In genomic region chr9:44599616-44600015, GRCm38 (mm10) we compare ENCODE assay signal across 9 mouse cellular contexts. TPM values are rescaled to one million over a fixed set of nuclear protein-coding genes. Genes with fewer than 3 reads are reported as not detected.
DNase-seq lines count a peak whose midpoint lies in the region; ATAC-seq and TF ChIP-seq lines count a peak whose summit lies in the region.
"Had no signal": no experiment of that assay in that cellular context is flagged by ENCODE, and none has a peak within 500 bp of the region (broad histone marks: within the 10 kb centered on the region; RNA-seq: fewer than 3 reads in every experiment).

No protein-coding gene starts in this region.

- H3K4me3 ChIP-seq in forebrain, embryonic 14.5 days (ENCODE audit: low read depth, low read length): no peak overlapping the region
- H3K4me3 ChIP-seq in forebrain, postnatal 0 days (ENCODE audit: low read depth, low read length): no peak overlapping the region
- no peak overlapping the region for H3K4me3 ChIP-seq in lung, embryonic 15.5 days
- peak overlapping the region; percentile 3; the same call in 1 of the 2 replicates for H3K4me3 ChIP-seq in kidney, embryonic 15.5 days (replicated peaks)
- no peak overlapping the region for H3K4me3 ChIP-seq in neural tube, embryonic 14.5 days (ENCODE audit: low read depth, low read length)

- 28% methylated on average over 5 of the region's 6 CpGs for WGBS in forebrain, embryonic 14.5 days
- 27% methylated on average over 5 of the region's 6 CpGs for WGBS in forebrain, postnatal 0 days
- 26% methylated on average over 5 of the region's 6 CpGs for WGBS in lung, embryonic 15.5 days
- 19% methylated on average over 5 of the region's 6 CpGs for WGBS in kidney, embryonic 15.5 days
- 21% methylated on average over 5 of the region's 6 CpGs for WGBS in neural tube, embryonic 14.5 days

- TF ChIP-seq CTCF in forebrain, postnatal 0 days (IDR thresholded peaks at IDR 0.05; ENCODE audit: low read depth): no peak

- 0 out of 2 replicates have a peak overlapping the region, but pooled peaks have one; percentile 9 for H3K9ac ChIP-seq in forebrain, embryonic 14.5 days (ENCODE audit: low read length)
- H3K9ac ChIP-seq in forebrain, postnatal 0 days: no peak overlapping the region
- no peak overlapping the region for H3K9ac ChIP-seq in lung, embryonic 15.5 days
- no peak overlapping the region for H3K9ac ChIP-seq in kidney, embryonic 15.5 days
- no peak overlapping the region for H3K9ac ChIP-seq in neural tube, embryonic 14.5 days (replicated peaks; ENCODE audit: low read depth, low read length)

- no peak for DNase-seq in forebrain, embryonic 14.5 days (ENCODE audit: low spot score)
- DNase-seq in forebrain, postnatal 0 days: no peak
- no peak for DNase-seq in lung, postnatal 14 days
- DNase-seq in adipocyte (ENCODE audit: low spot score): no peak

- H3K9me3 ChIP-seq in forebrain, embryonic 14.5 days (replicated peaks; ENCODE audit: control insufficient read depth, low read length): no peaks in the 10 kb centered on the region
- no peaks in the 10 kb centered on the region for H3K9me3 ChIP-seq in forebrain, postnatal 0 days (ENCODE audit: low read length)
- H3K9me3 ChIP-seq in lung, embryonic 15.5 days: no peaks in the 10 kb centered on the region
- no peaks in the 10 kb centered on the region for H3K9me3 ChIP-seq in kidney, embryonic 15.5 days (replicated peaks)
- H3K9me3 ChIP-seq in neural tube, embryonic 14.5 days (ENCODE audit: control insufficient read depth, low read length): no peaks in the 10 kb centered on the region

- no peak overlapping the region for H3K27ac ChIP-seq in forebrain, embryonic 14.5 days (ENCODE audit: low read depth, low read length)
- no peak overlapping the region for H3K27ac ChIP-seq in forebrain, postnatal 0 days (ENCODE audit: low read depth, low read length)
- H3K27ac ChIP-seq in lung, embryonic 15.5 days: no peak overlapping the region
- peak overlapping the region; percentile 79 for H3K27ac ChIP-seq in kidney, embryonic 15.5 days
- H3K27ac ChIP-seq in neural tube, embryonic 14.5 days (ENCODE audit: low read depth, low read length): 0 out of 2 replicates have a peak overlapping the region, but pooled peaks have one; percentile 7

- peaks cover 13% of the 10 kb centered on the region for H3K4me1 ChIP-seq in forebrain, embryonic 14.5 days (ENCODE audit: control insufficient read depth, insufficient read depth, low read length)
- no peaks in the 10 kb centered on the region for H3K4me1 ChIP-seq in forebrain, postnatal 0 days (ENCODE audit: insufficient read depth)
- H3K4me1 ChIP-seq in lung, embryonic 15.5 days: peaks cover 20% of the 10 kb centered on the region
- H3K4me1 ChIP-seq in kidney, embryonic 15.5 days: peaks cover 36% of the 10 kb centered on the region
- H3K4me1 ChIP-seq in neural tube, embryonic 14.5 days (ENCODE audit: control insufficient read depth, insufficient read depth, low read length): peaks cover 17% of the 10 kb centered on the region

- no peaks in the 10 kb centered on the region for H3K27me3 ChIP-seq in forebrain, embryonic 14.5 days (replicated peaks; ENCODE audit: control insufficient read depth, insufficient read depth, low read length)
- H3K27me3 ChIP-seq in forebrain, postnatal 0 days (ENCODE audit: insufficient read depth, low read length): no peaks in the 10 kb centered on the region
- no peaks in the 10 kb centered on the region for H3K27me3 ChIP-seq in lung, embryonic 15.5 days
- H3K27me3 ChIP-seq in kidney, embryonic 15.5 days: 0 out of 2 replicates have a peak, but pooled peaks cover 3% of the 10 kb centered on the region
- no peaks in the 10 kb centered on the region for H3K27me3 ChIP-seq in neural tube, embryonic 14.5 days (ENCODE audit: control insufficient read depth, insufficient read depth, low read length)

- no peak for ATAC-seq in forebrain, embryonic 14.5 days
- no peak for ATAC-seq in forebrain, postnatal 0 days
- no peak for ATAC-seq in lung, embryonic 15.5 days (ENCODE audit: borderline replicate concordance, extremely low read depth, low FRiP score, low TSS enrichment)
- ATAC-seq in kidney, embryonic 15.5 days (replicated peaks; ENCODE audit: low FRiP score): no peak
- ATAC-seq in neural tube, embryonic 14.5 days (ENCODE audit: low read depth): no peak
- ATAC-seq in activated CD4-positive, CD25-positive, alpha-beta regulatory T cell, adult 4 months: no peak

- no peak overlapping the region for H3K4me2 ChIP-seq in forebrain, embryonic 14.5 days (ENCODE audit: low read length)
- H3K4me2 ChIP-seq in forebrain, postnatal 0 days (ENCODE audit: low read depth): no peak overlapping the region
- peak overlapping the region; percentile 46 for H3K4me2 ChIP-seq in lung, embryonic 15.5 days
- H3K4me2 ChIP-seq in kidney, embryonic 15.5 days: peak overlapping the region; percentile 44
- H3K4me2 ChIP-seq in neural tube, embryonic 14.5 days (ENCODE audit: low read depth, low read length): no peak overlapping the region

- no peaks in the 10 kb centered on the region for H3K36me3 ChIP-seq in forebrain, embryonic 14.5 days (ENCODE audit: control insufficient read depth, insufficient read depth, low read length)
- H3K36me3 ChIP-seq in forebrain, postnatal 0 days (ENCODE audit: insufficient read depth): no peaks in the 10 kb centered on the region
- no peaks in the 10 kb centered on the region for H3K36me3 ChIP-seq in lung, embryonic 15.5 days
- peaks cover 3% of the 10 kb centered on the region; the same call in 1 of the 2 replicates for H3K36me3 ChIP-seq in kidney, embryonic 15.5 days
- H3K36me3 ChIP-seq in neural tube, embryonic 14.5 days (ENCODE audit: control insufficient read depth, insufficient read depth, low read length): no peaks in the 10 kb centered on the region

RNA-seq across cellular contexts. Expression of gene Ddx6, which starts 5.1 kb away (rescaled TPM):
- polyA plus RNA-seq in forebrain, embryonic 14.5 days (2014; fragmentation: Nextera tagmentation; extraction: Ambion mirVana): 21.1 and 29.6 TPM in 2 replicates
- 59.2 and 76.2 TPM in 2 replicates for total RNA-seq in forebrain, postnatal 0 days (2014; rRNA removed)
- polyA plus RNA-seq in forebrain, postnatal 0 days (2015; fragmentation: Nextera tagmentation; extraction: Ambion mirVana): 11.1 and 18.3 TPM in 2 replicates
- 20.7 and 22.5 TPM in 2 replicates for polyA plus RNA-seq in lung, embryonic 15.5 days (2015; fragmentation: Nextera tagmentation; extraction: Ambion mirVana)
- 16.7 and 17.9 TPM in 2 replicates for polyA plus RNA-seq in kidney, embryonic 15.5 days (2015; fragmentation: Nextera tagmentation; extraction: Ambion mirVana)
- 20.2 and 33.8 TPM in 2 replicates for polyA plus RNA-seq in neural tube, embryonic 14.5 days (2014; fragmentation: Nextera tagmentation; extraction: Ambion mirVana)
- polyA plus RNA-seq in activated CD4-positive, CD25-positive, alpha-beta regulatory T cell, adult 4 months (2017; shearing (Covaris generic)): 10 to 100 TPM; 54.3 to 76.5 TPM

RNA-seq across cellular contexts. Expression of gene Cxcr5, which starts 37.9 kb away (rescaled TPM):
- 0.07 TPM in 1 of 2 replicates, not detected in the other for polyA plus RNA-seq in forebrain, embryonic 14.5 days (2014; fragmentation: Nextera tagmentation; extraction: Ambion mirVana)
- total RNA-seq in forebrain, postnatal 0 days (2014; rRNA removed): not detected in 2 replicates
- polyA plus RNA-seq in forebrain, postnatal 0 days (2015; fragmentation: Nextera tagmentation; extraction: Ambion mirVana): not detected in 2 replicates
- polyA plus RNA-seq in lung, embryonic 15.5 days (2015; fragmentation: Nextera tagmentation; extraction: Ambion mirVana): not detected in 2 replicates
- polyA plus RNA-seq in kidney, embryonic 15.5 days (2015; fragmentation: Nextera tagmentation; extraction: Ambion mirVana): not detected in 2 replicates
- polyA plus RNA-seq in neural tube, embryonic 14.5 days (2014; fragmentation: Nextera tagmentation; extraction: Ambion mirVana): not detected in 2 replicates
- 10 to 100 TPM; 49.2 to 80.2 TPM for polyA plus RNA-seq in activated CD4-positive, CD25-positive, alpha-beta regulatory T cell, adult 4 months (2017; shearing (Covaris generic))
- polyA plus RNA-seq: liver, embryonic 16.5 days had no signal

Comparison
In these comparisons a context has a peak if more than half of its experiments do, and no peak if none do; other contexts are left out.
1. H3K27ac ChIP-seq: peak in kidney, embryonic 15.5 days (single experiment) and neural tube, embryonic 14.5 days (single experiment); none in forebrain, embryonic 14.5 days (single experiment), forebrain, postnatal 0 days (single experiment) and lung, embryonic 15.5 days (single experiment).
2. H3K4me2 ChIP-seq: peak in lung, embryonic 15.5 days (single experiment) and kidney, embryonic 15.5 days (single experiment); none in forebrain, embryonic 14.5 days (single experiment), forebrain, postnatal 0 days (single experiment) and neural tube, embryonic 14.5 days (single experiment).
3. RNA of gene Cxcr5, which starts 37.9 kb away (polyA plus RNA-seq): 49.2 to 80.2 TPM in activated CD4-positive, CD25-positive, alpha-beta regulatory T cell, adult 4 months; not detected in kidney, embryonic 15.5 days, not detected in lung, embryonic 15.5 days, 0.07 TPM in forebrain, embryonic 14.5 days, not detected in forebrain, postnatal 0 days and not detected in neural tube, embryonic 14.5 days; every median in the first group is over 10 times any median in the second.